Mouse (Mus musculus) cerebellum, postnatal 25 days (tissue): ENCODE data around the gene Usp18.

Experiments
- DNase-seq, 2 experiments: peaks; one replicate each; pipeline ENCODE4 v3.0.0; 2021; ENCODE audit warnings: mixed read lengths in 2 of 2

The Usp18 gene

GRCm38 (mm10) chr6:121226043-121226442 lies 19.7 kb upstream of the Usp18 start:
- no peak for DNase-seq

- DNase-seq, result no peak
These were observed 19.0 kb upstream of the Usp18 start for GRCm38 (mm10) chr6:121226744-121227143.

GRCm38 (mm10) chr6:121228421-121228820 lies 17.3 kb upstream of the Usp18 start:
- no peak for DNase-seq

- no peak for DNase-seq
These were observed 13.1 kb upstream of the Usp18 start for GRCm38 (mm10) chr6:121232652-121233051.

GRCm38 (mm10) chr6:121236386-121236785 lies 9.3 kb upstream of the Usp18 start:
- DNase-seq, result no peak

GRCm38 (mm10) chr6:121238209-121238608 lies 7.5 kb upstream of the Usp18 start:
- no peak for DNase-seq

GRCm38 (mm10) chr6:121241780-121242179 lies 3.9 kb upstream of the Usp18 start:
- no peak for DNase-seq

- DNase-seq, result no peak
These were observed 2.5 kb upstream of the Usp18 start for GRCm38 (mm10) chr6:121243161-121243560.

GRCm38 (mm10) chr6:121246037-121246361 lies 293 bp downstream of the Usp18 start:
- no peak for DNase-seq

GRCm38 (mm10) chr6:121250406-121250805 lies 4.7 kb downstream of the Usp18 start:
- DNase-seq, result no peak

GRCm38 (mm10) chr6:121251256-121251655 lies 5.5 kb downstream of the Usp18 start:
- DNase-seq, result no peak

GRCm38 (mm10) chr6:121260548-121260947 lies 14.8 kb downstream of the Usp18 start:
- peak; percentile 72 to 86 for DNase-seq

- DNase-seq, result no peak
These were observed 15.5 kb downstream of the Usp18 start for GRCm38 (mm10) chr6:121261233-121261632.

- DNase-seq, result no peak
These were observed 16.3 kb downstream of the Usp18 start for GRCm38 (mm10) chr6:121262004-121262403.

GRCm38 (mm10) chr6:121262496-121262895 lies 16.8 kb downstream of the Usp18 start:
- no peak for DNase-seq

GRCm38 (mm10) chr6:121270156-121270555 lies 24.4 kb downstream of the Usp18 start:
- no peak for DNase-seq

- no peak for DNase-seq
These were observed 26.0 kb downstream of the Usp18 start for GRCm38 (mm10) chr6:121271707-121272074.

GRCm38 (mm10) chr6:121272075-121272800 lies 26.5 kb downstream of the Usp18 start:
- DNase-seq, result peak; percentile 66 to 82

- peak in 1 of 2 experiments; percentile 28 for DNase-seq
These were observed 28.6 kb downstream of the Usp18 start for GRCm38 (mm10) chr6:121274356-121274755.

GRCm38 (mm10) chr6:121284132-121284531 lies 38.4 kb downstream of the Usp18 start:
- DNase-seq, result no peak

- DNase-seq, result no peak
These were observed 53.6 kb downstream of the Usp18 start for GRCm38 (mm10) chr6:121299317-121299716.

GRCm38 (mm10) chr6:121299954-121300353 lies 54.2 kb downstream of the Usp18 start, which contains the start of gene Slc6a13:
Slc6a13 (plus strand) TSS chr6:121300227.
- DNase-seq, result peak in 1 of 2 experiments; percentile 8

- DNase-seq, result no peak
These were observed 54.8 kb downstream of the Usp18 start for GRCm38 (mm10) chr6:121300504-121300903.

GRCm38 (mm10) chr6:121303466-121304220 lies 57.9 kb downstream of the Usp18 start:
- DNase-seq, result no peak
